Mouse (Mus musculus) hindbrain, embryonic 11.5 days (tissue): ENCODE data around the gene Eefsec. TPM values are rescaled to one million over a fixed set of nuclear protein-coding genes. Genes with fewer than 3 reads are reported as not detected.

Experiments used
- ATAC-seq: fragments of 200-750 bp; cut with Nextera tagmentation; 2 replicates; pipeline ENCODE4 v1.8.0; 2017; ENCODE audit warnings: mild to moderate bottlenecking, moderate TSS enrichment, moderate library complexity; ENCODE audit not compliant: low FRiP score
- DNase-seq: peaks from one replicate; pipeline ENCODE4 v3.0.0-alpha.2; 2015; ENCODE audit warnings: low spot score
- H3K27ac ChIP-seq: fragments of 300-500 bp; sonication (generic); 2 replicates; pipeline ENCODE4 v1.5.1; 2014; ENCODE audit warnings: mild to moderate bottlenecking, low read depth, low read length
- H3K27me3 ChIP-seq: fragments of 300-500 bp; sonication (generic); 2 replicates; pipeline ENCODE4 v1.6.1; 2014; ENCODE audit warnings: mild to moderate bottlenecking, low read length, moderate library complexity, mixed read lengths; ENCODE audit not compliant: control insufficient read depth, insufficient read depth
- H3K36me3 ChIP-seq: fragments of 300-500 bp; sonication (generic); 2 replicates; pipeline ENCODE4 v1.6.1; 2014; ENCODE audit warnings: mild to moderate bottlenecking, low read length, moderate library complexity, mixed read lengths; ENCODE audit not compliant: control insufficient read depth, insufficient read depth
- H3K4me1 ChIP-seq: fragments of 300-500 bp; sonication (generic); replicated peaks from 2 replicates; pipeline ENCODE4 v1.6.1; 2014; ENCODE audit warnings: low read length, mixed read lengths; ENCODE audit not compliant: control insufficient read depth, insufficient read depth
- H3K4me2 ChIP-seq: fragments of 300-500 bp; sonication (generic); replicated peaks from 2 replicates; pipeline ENCODE4 v1.6.1; 2014; ENCODE audit warnings: mild to moderate bottlenecking, low read depth, low read length
- H3K4me3 ChIP-seq: fragments of 300-500 bp; sonication (generic); 2 replicates; pipeline ENCODE4 v1.5.1; 2014; ENCODE audit warnings: low read depth, low read length
- H3K9ac ChIP-seq: fragments of 300-500 bp; sonication (generic); 2 replicates; pipeline ENCODE4 v1.6.1; 2014; ENCODE audit warnings: low read depth, low read length
- H3K9me3 ChIP-seq: fragments of 300-500 bp; sonication (generic); 2 replicates; pipeline ENCODE4 v1.6.1; 2016; ENCODE audit warnings: low read length; ENCODE audit not compliant: control insufficient read depth
- WGBS: fragments of 180-500 bp; shearing (Covaris S2); extraction: QIAGEN DNeasy Blood & Tissue Kit; methylation state at CpG from one replicate; pipeline ENCODE4 v1.1.7; 2014; 5-methylcytosine and 5-hydroxymethylcytosine counted together
- polyA plus RNA-seq: library from polyadenylated mRNA; unstranded; fragments of >200 nt; fragmentation: Nextera tagmentation; extraction: Ambion mirVana; gene quantifications from 2 replicates; pipeline ENCODE4 v1.2.1, GENCODE M21; 2014

Eefsec gene
- polyA plus RNA-seq, 1 experiment from 2014 or later, result 41.9 TPM

GRCm38 (mm10) chr6:88267970-88268369 is 178.4 kb downstream of the Eefsec start:
- Histone ChIP-seq H3K36me3 (no peaks in the 10 kb centered on the region), H3K4me3 (no peak overlapping the region), H3K27me3 (no peaks in the 10 kb centered on the region), H3K4me1 (no peaks in the 10 kb centered on the region), H3K9ac (no peak overlapping the region), H3K27ac (no peak overlapping the region), H3K4me2 (no peak overlapping the region), H3K9me3 (no peaks in the 10 kb centered on the region)
- WGBS, result 95% methylated on average over 2 of the region's 2 CpGs
- DNase-seq, result no peak
- ATAC-seq, result no peak

- 84% methylated on average over 3 of the region's 3 CpGs for WGBS
- Histone ChIP-seq H3K9ac (no peak overlapping the region), H3K4me3 (no peak overlapping the region), H3K9me3 (no peaks in the 10 kb centered on the region), H3K4me1 (no peaks in the 10 kb centered on the region), H3K36me3 (no peaks in the 10 kb centered on the region), H3K27ac (no peak overlapping the region), H3K4me2 (no peak overlapping the region), H3K27me3 (no peaks in the 10 kb centered on the region)
- DNase-seq (no peak), ATAC-seq (no peak)
Measured at GRCm38 (mm10) chr6:88267068-88267467, 179.3 kb downstream of the Eefsec start.

GRCm38 (mm10) chr6:88266055-88266454 is 180.3 kb downstream of the Eefsec start:
- Histone ChIP-seq H3K9me3 (no peaks in the 10 kb centered on the region), H3K36me3 (no peaks in the 10 kb centered on the region), H3K4me1 (no peaks in the 10 kb centered on the region), H3K27ac (no peak overlapping the region), H3K4me2 (no peak overlapping the region), H3K9ac (no peak overlapping the region), H3K27me3 (no peaks in the 10 kb centered on the region), H3K4me3 (no peak overlapping the region)
- DNase-seq, result no peak
- ATAC-seq, result no peak
- 82% methylated on average over 3 of the region's 3 CpGs for WGBS

- no peak overlapping the region for H3K27ac ChIP-seq
- H3K36me3 ChIP-seq, result no peaks in the 10 kb centered on the region
- H3K9ac ChIP-seq, result no peak overlapping the region
- H3K4me3 ChIP-seq, result no peak overlapping the region
- 94% methylated on average over 1 of the region's 1 CpGs for WGBS
- ATAC-seq (no peak), DNase-seq (no peak)
- no peaks in the 10 kb centered on the region for H3K9me3 ChIP-seq
- H3K4me1 ChIP-seq, result no peaks in the 10 kb centered on the region
- H3K27me3 ChIP-seq, result no peaks in the 10 kb centered on the region
- H3K4me2 ChIP-seq, result no peak overlapping the region
Measured at GRCm38 (mm10) chr6:88265355-88265754, 181.0 kb downstream of the Eefsec start.

GRCm38 (mm10) chr6:88262160-88262559 is 184.2 kb downstream of the Eefsec start:
- DNase-seq, result peak; percentile 19
- 30% methylated on average over 9 of the region's 9 CpGs for WGBS
- no peak overlapping the region for H3K27ac ChIP-seq
- H3K36me3 ChIP-seq, result no peaks in the 10 kb centered on the region
- H3K4me1 ChIP-seq, result no peaks in the 10 kb centered on the region
- no peak overlapping the region for H3K4me2 ChIP-seq
- no peak overlapping the region for H3K4me3 ChIP-seq
- no peaks in the 10 kb centered on the region for H3K27me3 ChIP-seq
- peak overlapping the region; percentile 37 for H3K9ac ChIP-seq
- ATAC-seq, result no peak; the same call in 1 of the 2 replicates
- no peaks in the 10 kb centered on the region for H3K9me3 ChIP-seq

GRCm38 (mm10) chr6:88260645-88261044 is 185.7 kb downstream of the Eefsec start:
- WGBS, result 97% methylated on average over 3 of the region's 3 CpGs
- DNase-seq (no peak), ATAC-seq (no peak)
- no peaks in the 10 kb centered on the region for H3K36me3 ChIP-seq
- H3K9me3 ChIP-seq, result no peaks in the 10 kb centered on the region
- no peak overlapping the region for H3K9ac ChIP-seq
- H3K27me3 ChIP-seq, result no peaks in the 10 kb centered on the region
- no peak overlapping the region for H3K27ac ChIP-seq
- no peak overlapping the region for H3K4me3 ChIP-seq
- no peak overlapping the region for H3K4me2 ChIP-seq
- H3K4me1 ChIP-seq, result no peaks in the 10 kb centered on the region

- DNase-seq (no peak), ATAC-seq (no peak)
- Histone ChIP-seq H3K4me2 (no peak overlapping the region), H3K36me3 (no peaks in the 10 kb centered on the region), H3K27me3 (no peaks in the 10 kb centered on the region), H3K4me3 (no peak overlapping the region), H3K9ac (no peak overlapping the region), H3K27ac (no peak overlapping the region), H3K4me1 (no peaks in the 10 kb centered on the region), H3K9me3 (no peaks in the 10 kb centered on the region)
- WGBS, result 87% methylated on average over 3 of the region's 3 CpGs
Measured at GRCm38 (mm10) chr6:88259621-88260020, 186.7 kb downstream of the Eefsec start.

GRCm38 (mm10) chr6:88255435-88255834 is 190.9 kb downstream of the Eefsec start:
- 73% methylated on average over 4 of the region's 4 CpGs for WGBS
- DNase-seq (no peak), ATAC-seq (no peak)
- Histone ChIP-seq H3K4me2 (no peak overlapping the region), H3K9me3 (no peaks in the 10 kb centered on the region), H3K9ac (no peak overlapping the region), H3K27ac (no peak overlapping the region), H3K4me1 (no peaks in the 10 kb centered on the region), H3K4me3 (no peak overlapping the region), H3K36me3 (no peaks in the 10 kb centered on the region), H3K27me3 (no peaks in the 10 kb centered on the region)

GRCm38 (mm10) chr6:88254082-88254481 is 192.3 kb downstream of the Eefsec start:
- DNase-seq (no peak), ATAC-seq (no peak)
- Histone ChIP-seq H3K9ac (no peak overlapping the region), H3K4me1 (no peaks in the 10 kb centered on the region), H3K36me3 (no peaks in the 10 kb centered on the region), H3K27me3 (no peaks in the 10 kb centered on the region), H3K9me3 (no peaks in the 10 kb centered on the region), H3K4me2 (no peak overlapping the region), H3K4me3 (no peak overlapping the region), H3K27ac (no peak overlapping the region)
- 83% methylated on average over 6 of the region's 6 CpGs for WGBS
